Mouse (Mus musculus): ENCODE data around the gene Lrrc10. TPM values are rescaled to one million over a fixed set of nuclear protein-coding genes. Genes with fewer than 3 reads are reported as not detected.

The Lrrc10 gene
- not detected for polyA plus RNA-seq (2014; fragmentation: Illumina TruSeq; extraction: RNeasy Lipid Tissue Mini Kit (QIAGEN cat#74804); ENCODE audit: low read depth, low replicate concordance)

DNA sequence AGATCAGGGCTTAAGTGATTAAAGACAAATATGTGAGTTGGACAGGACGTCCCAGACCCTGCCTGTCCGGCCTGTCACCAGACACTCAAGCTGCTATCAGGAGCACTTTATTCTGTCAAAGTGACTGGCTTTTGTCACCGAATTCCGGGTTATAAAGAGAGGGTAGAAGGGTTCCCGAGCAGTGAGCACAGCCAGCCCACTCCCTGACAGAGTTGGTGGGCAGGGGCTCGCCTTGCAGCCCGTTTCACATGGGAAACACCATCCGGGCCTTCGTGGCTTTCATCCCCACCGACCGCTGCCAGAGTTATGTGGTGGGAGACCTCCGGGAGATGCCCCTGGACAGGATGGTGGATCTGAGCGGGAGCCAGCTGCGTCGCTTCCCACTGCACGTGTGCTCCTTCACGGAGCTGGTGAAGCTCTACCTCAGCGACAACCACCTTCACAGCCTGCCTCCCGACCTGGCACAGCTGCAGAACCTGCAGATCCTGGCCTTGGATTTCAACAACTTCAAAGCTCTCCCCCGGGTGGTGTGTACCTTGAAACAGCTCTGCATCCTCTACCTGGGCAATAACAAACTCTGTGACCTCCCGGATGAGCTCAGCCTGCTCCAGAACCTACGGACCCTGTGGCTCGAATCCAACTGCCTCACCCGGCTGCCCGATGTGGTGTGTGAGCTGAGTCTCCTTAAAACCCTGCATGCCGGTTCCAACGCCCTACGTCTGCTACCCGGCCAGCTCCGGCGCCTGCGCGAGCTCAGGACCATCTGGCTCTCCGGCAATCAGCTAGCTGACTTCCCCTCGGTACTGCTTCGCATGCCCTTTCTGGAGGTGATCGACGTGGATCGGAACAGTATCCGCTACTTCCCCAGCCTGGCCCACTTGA lies at the start of gene Lrrc10:
Gene Lrrc10 (plus strand): TSS at position 167 of the 882 bp plus-strand sequence.

DNA sequence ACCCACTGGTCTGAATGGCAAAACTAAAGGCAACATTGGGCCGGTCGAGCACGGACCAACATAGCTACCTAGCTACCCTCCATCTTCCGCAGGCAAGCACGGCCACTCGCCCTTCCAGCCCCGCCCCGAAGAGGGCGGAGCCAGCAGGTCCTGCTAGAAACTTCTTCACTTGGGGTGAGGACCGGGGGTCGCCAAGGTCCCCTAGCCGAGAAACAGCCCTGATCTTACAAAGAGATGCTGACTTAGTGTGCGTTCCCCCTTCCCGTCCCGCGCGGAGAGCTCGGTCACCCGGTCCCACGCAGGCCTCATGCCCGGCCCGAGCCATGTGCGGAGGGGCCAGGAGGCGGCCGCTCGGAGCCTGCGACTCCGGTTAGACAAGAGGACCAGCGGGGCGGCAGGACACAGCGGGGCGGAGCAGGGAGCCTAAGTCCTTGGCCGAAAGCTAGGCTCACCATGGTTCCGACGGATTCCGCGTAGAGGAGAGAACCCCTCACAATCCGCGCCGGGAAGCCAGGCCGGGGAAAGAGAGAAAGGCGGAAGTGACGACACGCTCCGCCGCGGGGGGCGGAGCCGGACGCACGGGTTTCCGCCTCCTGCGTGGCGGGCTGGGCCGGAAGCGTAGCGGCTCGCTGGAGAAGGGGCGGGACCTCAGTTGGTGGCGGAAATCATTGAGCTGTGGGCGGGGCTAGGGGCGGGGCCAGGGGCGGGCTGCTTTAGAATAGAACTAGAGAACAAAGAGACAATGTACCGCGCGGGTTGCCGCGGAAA lies 18.3 kb downstream of the Lrrc10 start, which contains the start of gene Cct2:
Gene Cct2 (minus strand): TSS at position 561 of the 768 bp plus-strand sequence.

Other genes starting within 250 kb of the Lrrc10 start
- gene Myrfl, start 148.4 kb upstream of the Lrrc10 start, polyA plus RNA-seq (2014; fragmentation: Illumina TruSeq; extraction: RNeasy Lipid Tissue Mini Kit (QIAGEN cat#74804); ENCODE audit: low read depth, low replicate concordance), result not detected
- gene Rab3ip, start 94.6 kb upstream of the Lrrc10 start, polyA plus RNA-seq (2014; fragmentation: Illumina TruSeq; extraction: RNeasy Lipid Tissue Mini Kit (QIAGEN cat#74804); ENCODE audit: low read depth, low replicate concordance), result 11.9 TPM
- gene Gm10271, start 72.7 kb upstream of the Lrrc10 start, polyA plus RNA-seq (2014; fragmentation: Illumina TruSeq; extraction: RNeasy Lipid Tissue Mini Kit (QIAGEN cat#74804); ENCODE audit: low read depth, low replicate concordance), result not detected
- not detected for gene Best3, start 59.0 kb upstream of the Lrrc10 start, polyA plus RNA-seq (2014; fragmentation: Illumina TruSeq; extraction: RNeasy Lipid Tissue Mini Kit (QIAGEN cat#74804); ENCODE audit: low read depth, low replicate concordance)
- gene Cct2, start 18.5 kb downstream of the Lrrc10 start, polyA plus RNA-seq (2014; fragmentation: Illumina TruSeq; extraction: RNeasy Lipid Tissue Mini Kit (QIAGEN cat#74804); ENCODE audit: low read depth, low replicate concordance), result 92.6 TPM
- 13.7 TPM for gene Frs2, start 103.2 kb downstream of the Lrrc10 start, polyA plus RNA-seq (2014; fragmentation: Illumina TruSeq; extraction: RNeasy Lipid Tissue Mini Kit (QIAGEN cat#74804); ENCODE audit: low read depth, low replicate concordance)
- 33.5 TPM for gene Yeats4, start 179.2 kb downstream of the Lrrc10 start, polyA plus RNA-seq (2014; fragmentation: Illumina TruSeq; extraction: RNeasy Lipid Tissue Mini Kit (QIAGEN cat#74804); ENCODE audit: low read depth, low replicate concordance)
- not detected for gene 9530003J23Rik, start 193.4 kb downstream of the Lrrc10 start, polyA plus RNA-seq (2014; fragmentation: Illumina TruSeq; extraction: RNeasy Lipid Tissue Mini Kit (QIAGEN cat#74804); ENCODE audit: low read depth, low replicate concordance)
- 72.7 TPM for gene Lyz2, start 237.0 kb downstream of the Lrrc10 start, polyA plus RNA-seq (2014; fragmentation: Illumina TruSeq; extraction: RNeasy Lipid Tissue Mini Kit (QIAGEN cat#74804); ENCODE audit: low read depth, low replicate concordance)
- 0.74 TPM for gene Lyz1, start 247.5 kb downstream of the Lrrc10 start, polyA plus RNA-seq (2014; fragmentation: Illumina TruSeq; extraction: RNeasy Lipid Tissue Mini Kit (QIAGEN cat#74804); ENCODE audit: low read depth, low replicate concordance)

All from liver, adult 10 weeks (tissue).